Mouse (Mus musculus): Measurements from ENCODE around the gene Uck2. TPM values are rescaled to one million over a fixed set of nuclear protein-coding genes. Genes with fewer than 3 reads are reported as not detected.
A peak's percentile ranks its signal among the peaks of the same experiment; 100 is the strongest.

Uck2 gene
- polyA plus RNA-seq, 1 experiment from 2014 or later = 116 TPM

DNA sequence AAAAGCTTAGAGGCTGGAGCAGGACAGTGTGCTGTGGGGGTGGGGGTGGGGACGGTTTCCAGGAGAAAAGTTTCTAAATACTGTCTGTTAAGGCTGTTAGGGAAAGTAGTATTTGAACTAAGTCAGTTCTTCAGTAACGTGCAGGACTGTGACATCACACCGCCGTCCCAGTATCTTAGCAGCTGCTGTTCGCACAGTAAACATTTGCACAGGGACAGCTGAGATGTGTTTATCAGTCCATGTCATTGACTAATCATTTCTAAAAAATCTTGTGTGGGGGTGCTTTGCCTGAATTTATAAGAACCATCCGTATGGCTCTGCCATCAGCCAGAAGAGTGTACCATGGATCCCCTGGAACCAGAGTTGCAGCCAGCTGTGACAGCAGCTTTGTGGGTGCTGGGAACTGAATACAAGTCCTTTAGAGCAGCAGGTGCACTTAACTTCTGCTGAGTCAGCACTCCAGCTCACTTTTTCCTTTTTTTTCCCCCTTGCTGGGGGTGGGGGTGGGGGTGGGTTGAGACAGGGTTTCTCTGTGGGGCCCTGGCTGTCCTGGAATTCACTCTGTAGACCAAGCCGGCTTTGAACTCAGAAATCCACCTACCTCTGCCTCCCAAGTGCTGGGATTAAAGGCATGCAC lies 20.5 kb upstream of the Uck2 start:
- Histone ChIP-seq H3K9me3 (ENCODE audit: control insufficient read depth, low read length) (no peaks in the 10 kb centered on the region), H3K9ac (ENCODE audit: low read length) (no peak overlapping the region), H3K4me3 (ENCODE audit: low read depth, low read length) (no peak overlapping the region), H3K27ac (ENCODE audit: low read depth, low read length) (no peak overlapping the region), H3K4me2 (ENCODE audit: low read depth) (no peak overlapping the region), H3K36me3 (ENCODE audit: control insufficient read depth, insufficient read depth, low read length) (no peaks in the 10 kb centered on the region), H3K4me1 (ENCODE audit: control insufficient read depth, insufficient read depth, low read length) (no peaks in the 10 kb centered on the region), H3K27me3 (ENCODE audit: control insufficient read depth, insufficient read depth, low read length) (no peaks in the 10 kb centered on the region)
- WGBS = 80% methylated on average over 7 of the region's 7 CpGs
- ATAC-seq (ENCODE audit: insufficient read depth, low FRiP score, low TSS enrichment) (no peak), DNase-seq (ENCODE audit: low spot score) (no peak)

DNA sequence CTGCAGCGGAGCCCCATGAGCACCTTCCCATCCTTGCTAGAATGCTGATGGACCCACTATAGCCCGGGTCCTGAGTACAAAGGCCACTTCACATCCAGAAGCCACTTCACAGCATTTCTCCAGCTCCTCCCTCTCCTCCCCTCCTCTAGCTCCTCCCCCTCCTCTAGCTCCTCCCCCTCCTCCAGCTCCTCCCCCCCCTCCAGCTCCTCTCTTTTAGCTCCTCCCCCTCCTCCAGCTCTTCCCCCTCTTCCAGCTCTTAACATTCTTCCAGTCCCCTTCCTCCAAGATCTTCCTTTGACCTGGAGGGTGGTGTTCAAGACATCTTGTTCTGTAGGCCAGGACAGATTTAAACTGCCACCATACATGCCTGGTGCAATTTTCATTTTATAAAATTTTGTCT lies 15.0 kb upstream of the Uck2 start:
- Histone ChIP-seq H3K4me1 (ENCODE audit: control insufficient read depth, insufficient read depth, low read length) (no peaks in the 10 kb centered on the region), H3K36me3 (ENCODE audit: control insufficient read depth, insufficient read depth, low read length) (no peaks in the 10 kb centered on the region), H3K4me3 (ENCODE audit: low read depth, low read length) (no peak overlapping the region), H3K27me3 (ENCODE audit: control insufficient read depth, insufficient read depth, low read length) (no peaks in the 10 kb centered on the region), H3K4me2 (ENCODE audit: low read depth) (no peak overlapping the region), H3K9me3 (ENCODE audit: control insufficient read depth, low read length) (no peaks in the 10 kb centered on the region), H3K27ac (ENCODE audit: low read depth, low read length) (no peak overlapping the region), H3K9ac (ENCODE audit: low read length) (no peak overlapping the region)
- DNase-seq (ENCODE audit: low spot score) (no peak), ATAC-seq (ENCODE audit: insufficient read depth, low FRiP score, low TSS enrichment) (no peak)
- WGBS = 82% methylated on average over 2 of the region's 2 CpGs

DNA sequence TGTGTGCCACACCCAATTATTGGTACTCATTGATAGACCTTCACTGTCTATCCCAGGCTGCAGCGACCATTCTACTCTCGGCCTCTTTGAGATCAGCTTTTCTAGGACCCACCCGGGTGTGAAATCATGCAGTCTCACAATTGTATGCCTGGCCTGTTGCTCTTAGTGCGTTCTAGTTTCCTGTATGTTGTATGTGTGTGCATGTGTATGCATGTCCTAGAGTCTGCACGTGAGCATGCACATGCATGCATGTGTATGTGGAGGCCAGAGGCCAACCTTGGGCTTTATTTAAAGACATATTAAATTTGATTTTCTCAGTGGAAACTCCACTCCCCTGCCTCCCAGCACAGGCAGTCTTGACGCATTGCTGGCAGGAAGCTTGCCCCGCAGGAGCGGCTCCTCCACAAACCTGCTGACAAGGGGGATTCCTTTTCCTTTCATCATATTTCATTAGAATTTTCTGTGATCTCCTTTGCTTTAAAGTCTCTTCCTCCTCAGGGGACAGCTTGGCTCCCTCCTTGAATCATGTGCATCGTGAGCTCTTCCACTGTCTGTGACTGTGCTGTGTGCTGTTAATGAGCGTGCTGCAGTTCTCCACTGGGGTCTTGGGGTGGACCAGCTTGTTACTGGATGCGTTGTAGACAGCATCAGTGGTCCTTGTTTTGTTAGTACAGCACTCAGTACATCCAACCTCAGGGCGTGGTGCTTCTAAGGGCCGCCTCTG lies 10.7 kb upstream of the Uck2 start:
- H3K27me3 ChIP-seq (ENCODE audit: control insufficient read depth, insufficient read depth, low read length) = no peaks in the 10 kb centered on the region
- WGBS = 63% methylated on average over 13 of the region's 13 CpGs
- no peak overlapping the region for H3K4me3 ChIP-seq (ENCODE audit: low read depth, low read length)
- no peaks in the 10 kb centered on the region for H3K9me3 ChIP-seq (ENCODE audit: control insufficient read depth, low read length)
- H3K36me3 ChIP-seq (ENCODE audit: control insufficient read depth, insufficient read depth, low read length) = no peaks in the 10 kb centered on the region
- DNase-seq (ENCODE audit: low spot score) (no peak), ATAC-seq (ENCODE audit: insufficient read depth, low FRiP score, low TSS enrichment) (no peak)
- no peaks in the 10 kb centered on the region for H3K4me1 ChIP-seq (ENCODE audit: control insufficient read depth, insufficient read depth, low read length)
- no peak overlapping the region for H3K4me2 ChIP-seq (ENCODE audit: low read depth)
- H3K27ac ChIP-seq (ENCODE audit: low read depth, low read length) = no peak overlapping the region
- no peak overlapping the region for H3K9ac ChIP-seq (ENCODE audit: low read length)

- Histone ChIP-seq H3K9ac (ENCODE audit: low read length) (no peak overlapping the region), H3K36me3 (ENCODE audit: control insufficient read depth, insufficient read depth, low read length) (no peaks in the 10 kb centered on the region), H3K9me3 (ENCODE audit: control insufficient read depth, low read length) (no peaks in the 10 kb centered on the region), H3K4me3 (ENCODE audit: low read depth, low read length) (no peak overlapping the region), H3K27ac (ENCODE audit: low read depth, low read length) (no peak overlapping the region), H3K4me1 (ENCODE audit: control insufficient read depth, insufficient read depth, low read length) (peaks cover 5% of the 10 kb centered on the region), H3K27me3 (ENCODE audit: control insufficient read depth, insufficient read depth, low read length) (no peaks in the 10 kb centered on the region), H3K4me2 (ENCODE audit: low read depth) (no peak overlapping the region)
- DNase-seq (ENCODE audit: low spot score) (no peak), ATAC-seq (ENCODE audit: insufficient read depth, low FRiP score, low TSS enrichment) (no peak)
- WGBS = 43% methylated on average over 11 of the region's 11 CpGs
These were observed 7.3 kb upstream of the Uck2 start for GRCm38 (mm10) chr1:167292447-167292846.

DNA sequence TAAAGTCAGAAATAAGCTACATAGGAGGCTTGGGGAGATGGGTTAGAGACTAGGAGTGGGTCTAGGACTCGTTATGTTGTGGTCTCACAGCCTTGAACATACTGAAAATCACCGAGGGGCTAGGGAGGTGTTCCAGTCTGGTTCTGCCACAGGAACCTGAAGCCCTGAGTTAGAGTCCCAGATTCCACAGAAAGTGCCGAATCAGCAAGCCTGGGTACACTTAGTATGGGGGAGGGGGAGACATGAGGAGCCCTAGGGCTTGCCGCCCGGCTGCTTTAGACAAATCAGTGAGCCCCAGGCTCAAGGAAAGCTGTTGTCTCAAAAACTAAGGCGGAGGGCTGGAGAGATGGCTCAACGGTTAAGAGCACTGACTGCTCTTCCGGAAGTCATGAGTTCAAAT lies 6.5 kb upstream of the Uck2 start:
- DNase-seq (ENCODE audit: low spot score) (no peak), ATAC-seq (ENCODE audit: insufficient read depth, low FRiP score, low TSS enrichment) (no peak)
- H3K27me3 ChIP-seq (ENCODE audit: control insufficient read depth, insufficient read depth, low read length) = no peaks in the 10 kb centered on the region
- H3K4me3 ChIP-seq (ENCODE audit: low read depth, low read length) = no peak overlapping the region
- H3K9me3 ChIP-seq (ENCODE audit: control insufficient read depth, low read length) = no peaks in the 10 kb centered on the region
- no peak overlapping the region for H3K27ac ChIP-seq (ENCODE audit: low read depth, low read length)
- 82% methylated on average over 8 of the region's 8 CpGs for WGBS
- no peak overlapping the region for H3K9ac ChIP-seq (ENCODE audit: low read length)
- H3K4me2 ChIP-seq (ENCODE audit: low read depth) = no peak overlapping the region
- H3K36me3 ChIP-seq (ENCODE audit: control insufficient read depth, insufficient read depth, low read length) = no peaks in the 10 kb centered on the region
- H3K4me1 ChIP-seq (ENCODE audit: control insufficient read depth, insufficient read depth, low read length) = peaks cover 5% of the 10 kb centered on the region

GRCm38 (mm10) chr1:167290263-167290592 lies 5.1 kb upstream of the Uck2 start:
- H3K27me3 ChIP-seq (ENCODE audit: control insufficient read depth, insufficient read depth, low read length) = no peaks in the 10 kb centered on the region
- H3K27ac ChIP-seq (ENCODE audit: low read depth, low read length) = no peak overlapping the region
- DNase-seq (ENCODE audit: low spot score) (no peak), ATAC-seq (ENCODE audit: insufficient read depth, low FRiP score, low TSS enrichment) (no peak)
- H3K9ac ChIP-seq (ENCODE audit: low read length) = no peak overlapping the region
- no peaks in the 10 kb centered on the region for H3K36me3 ChIP-seq (ENCODE audit: control insufficient read depth, insufficient read depth, low read length)
- H3K9me3 ChIP-seq (ENCODE audit: control insufficient read depth, low read length) = no peaks in the 10 kb centered on the region
- H3K4me2 ChIP-seq (ENCODE audit: low read depth) = no peak overlapping the region
- no peak overlapping the region for H3K4me3 ChIP-seq (ENCODE audit: low read depth, low read length)
- 31% methylated on average over 6 of the region's 6 CpGs for WGBS
- H3K4me1 ChIP-seq (ENCODE audit: control insufficient read depth, insufficient read depth, low read length) = peaks cover 9% of the 10 kb centered on the region

- Histone ChIP-seq H3K9ac (ENCODE audit: low read length) (no peak overlapping the region; the same call in 1 of the 2 replicates), H3K4me2 (ENCODE audit: low read depth) (no peak overlapping the region), H3K4me3 (ENCODE audit: low read depth, low read length) (no peak overlapping the region), H3K4me1 (ENCODE audit: control insufficient read depth, insufficient read depth, low read length) (peaks cover 9% of the 10 kb centered on the region), H3K27me3 (ENCODE audit: control insufficient read depth, insufficient read depth, low read length) (no peaks in the 10 kb centered on the region), H3K27ac (ENCODE audit: low read depth, low read length) (no peak overlapping the region), H3K36me3 (ENCODE audit: control insufficient read depth, insufficient read depth, low read length) (no peaks in the 10 kb centered on the region), H3K9me3 (ENCODE audit: control insufficient read depth, low read length) (no peaks in the 10 kb centered on the region)
- ATAC-seq (ENCODE audit: insufficient read depth, low FRiP score, low TSS enrichment) = peak; percentile 60; the same call in 1 of the 2 replicates
- DNase-seq (ENCODE audit: low spot score) = peak; percentile 65
- WGBS = 3% methylated on average over 11 of the region's 11 CpGs
These were observed 4.6 kb upstream of the Uck2 start for GRCm38 (mm10) chr1:167289567-167290262.

GRCm38 (mm10) chr1:167288665-167289538 lies 3.8 kb upstream of the Uck2 start:
- H3K9ac ChIP-seq (ENCODE audit: low read length) = 0 out of 2 replicates have a peak overlapping the region, but pooled peaks have one; percentile 18
- no peak overlapping the region for H3K27ac ChIP-seq (ENCODE audit: low read depth, low read length)
- no peaks in the 10 kb centered on the region for H3K9me3 ChIP-seq (ENCODE audit: control insufficient read depth, low read length)
- no peak overlapping the region for H3K4me2 ChIP-seq (ENCODE audit: low read depth)
- ATAC-seq (ENCODE audit: insufficient read depth, low FRiP score, low TSS enrichment) (no peak), DNase-seq (ENCODE audit: low spot score) (no peak)
- H3K4me1 ChIP-seq (ENCODE audit: control insufficient read depth, insufficient read depth, low read length) = peaks cover 9% of the 10 kb centered on the region
- H3K27me3 ChIP-seq (ENCODE audit: control insufficient read depth, insufficient read depth, low read length) = no peaks in the 10 kb centered on the region
- no peak overlapping the region for H3K4me3 ChIP-seq (ENCODE audit: low read depth, low read length)
- no peaks in the 10 kb centered on the region for H3K36me3 ChIP-seq (ENCODE audit: control insufficient read depth, insufficient read depth, low read length)
- WGBS = 45% methylated on average over 11 of the region's 11 CpGs
